Mouse (Mus musculus) hindbrain, embryonic 10.5 days (tissue): ENCODE results near the gene Tspyl1. TPM values are rescaled to one million over a fixed set of nuclear protein-coding genes. Genes with fewer than 3 reads are reported as not detected.
A peak's percentile ranks its signal among the peaks of the same experiment; 100 is the strongest.

ENCODE experiments used
- DNase-seq: peaks from one replicate; pipeline ENCODE4 v3.0.0-alpha.2; 2017; ENCODE audit warnings: low spot score
- H3K27ac ChIP-seq: fragments of 300-500 bp; sonication (generic); 2 replicates; pipeline ENCODE4 v1.5.1; 2016; ENCODE audit warnings: mild to moderate bottlenecking, moderate library complexity
- H3K27me3 ChIP-seq: fragments of 300-500 bp; sonication (generic); 2 replicates; pipeline ENCODE4 v1.6.1; 2016; ENCODE audit warnings: mild to moderate bottlenecking; ENCODE audit not compliant: poor library complexity, insufficient read depth, severe bottlenecking
- H3K36me3 ChIP-seq: fragments of 300-500 bp; sonication (generic); 2 replicates; pipeline ENCODE4 v1.6.1; 2016; ENCODE audit warnings: mild to moderate bottlenecking, moderate library complexity
- H3K4me1 ChIP-seq: fragments of 300-500 bp; sonication (generic); replicated peaks from 2 replicates; pipeline ENCODE4 v1.6.1; 2016; ENCODE audit warnings: mild to moderate bottlenecking
- H3K4me3 ChIP-seq: fragments of 300-500 bp; sonication (generic); 2 replicates; pipeline ENCODE4 v1.5.1; 2016; ENCODE audit warnings: mild to moderate bottlenecking, moderate library complexity
- H3K9me3 ChIP-seq: fragments of 300-500 bp; sonication (generic); 2 replicates; pipeline ENCODE4 v1.6.1; 2016; ENCODE audit warnings: mild to moderate bottlenecking, moderate library complexity
- WGBS: fragments of 180-500 bp; shearing (Covaris S2); methylation state at CpG from one replicate; pipeline ENCODE4 v1.1.7; 2016; 5-methylcytosine and 5-hydroxymethylcytosine counted together
- polyA plus RNA-seq: library from polyadenylated mRNA; unstranded; fragments of >200 nt; fragmentation: Nextera tagmentation; extraction: Ambion mirVana; gene quantifications from 2 replicates; pipeline ENCODE4 v1.2.1, GENCODE M21; 2016

Tspyl1 gene
- polyA plus RNA-seq, 1 experiment from 2014 or later: 83.3 TPM

GRCm38 (mm10) chr10:34271681-34272080, 10.3 kb upstream of the Tspyl1 start:
- Histone ChIP-seq H3K4me1 (no peaks in the 10 kb centered on the region), H3K4me3 (no peak overlapping the region), H3K27ac (no peak overlapping the region), H3K9me3 (no peaks in the 10 kb centered on the region), H3K27me3 (no peaks in the 10 kb centered on the region), H3K36me3 (no peaks in the 10 kb centered on the region)
- DNase-seq: no peak
- 74% methylated on average over 7 of the region's 7 CpGs for whole genome bisulfite sequencing

- Histone ChIP-seq H3K4me3 (peak overlapping the region; percentile 94), H3K36me3 (peaks cover 4% of the 10 kb centered on the region), H3K27me3 (no peaks in the 10 kb centered on the region), H3K27ac (no peak overlapping the region), H3K9me3 (no peaks in the 10 kb centered on the region), H3K4me1 (peaks cover 25% of the 10 kb centered on the region)
- DNase-seq: peak; percentile 35
- 29% methylated on average over 13 of the region's 13 CpGs for WGBS
Measured at GRCm38 (mm10) chr10:34280591-34281175, 1.3 kb upstream of the Tspyl1 start.

GRCm38 (mm10) chr10:34281211-34281961, 604 bp upstream of the Tspyl1 start:
- WGBS: 22% methylated on average over 14 of the region's 14 CpGs
- H3K9me3 ChIP-seq: no peaks in the 10 kb centered on the region
- DNase-seq: no peak

GRCm38 (mm10) chr10:34282420-34283238, 639 bp downstream of the Tspyl1 start:
- Histone ChIP-seq H3K27ac (peak overlapping the region; percentile 94), H3K27me3 (no peaks in the 10 kb centered on the region), H3K9me3 (no peaks in the 10 kb centered on the region), H3K36me3 (peaks cover 16% of the 10 kb centered on the region), H3K4me1 (peaks cover 25% of the 10 kb centered on the region), H3K4me3 (peak overlapping the region; percentile 94)
- DNase-seq: peak; percentile 53
- WGBS: 4% methylated on average over 47 of the region's 47 CpGs

More at GRCm38 (mm10) chr10:34281211-34281961, 604 bp upstream of the Tspyl1 start:
- Histone ChIP-seq H3K4me1 (peaks cover 25% of the 10 kb centered on the region), H3K27ac (peak overlapping the region; percentile 94), H3K36me3 (peaks cover 8% of the 10 kb centered on the region), H3K4me3 (peak overlapping the region; percentile 94), H3K27me3 (no peaks in the 10 kb centered on the region)

- no peaks in the 10 kb centered on the region for H3K27me3 ChIP-seq
- no peaks in the 10 kb centered on the region for H3K9me3 ChIP-seq
- 4% methylated on average over 13 of the region's 13 CpGs for WGBS
- peak overlapping the region; percentile 84 for H3K4me3 ChIP-seq
- no peak for DNase-seq
- no peaks in the 10 kb centered on the region for H3K36me3 ChIP-seq
- peak overlapping the region; percentile 93 for H3K27ac ChIP-seq
- H3K4me1 ChIP-seq: peaks cover 48% of the 10 kb centered on the region
Measured at GRCm38 (mm10) chr10:34296911-34297298, 14.9 kb downstream of the Tspyl1 start.

- DNase-seq: peak; percentile 93
- H3K9me3 ChIP-seq: no peaks in the 10 kb centered on the region
- under 1% methylated on average over 38 of the region's 38 CpGs for WGBS
- peak within 1 kb of the TSS; percentile 93 for H3K27ac ChIP-seq
- peaks cover 48% of the 10 kb centered on the region for H3K4me1 ChIP-seq
- H3K27me3 ChIP-seq: no peaks in the 10 kb centered on the region
- peak within 1 kb of the TSS; percentile 84 for H3K4me3 ChIP-seq
- no peaks in the 10 kb centered on the region for H3K36me3 ChIP-seq
Measured at GRCm38 (mm10) chr10:34297299-34297979, 15.4 kb downstream of the Tspyl1 start, which contains the start of gene Tspyl4. Gene Tspyl4 (plus strand): TSS chr10:34297442.

GRCm38 (mm10) chr10:34297980-34298753, 16.2 kb downstream of the Tspyl1 start:
- WGBS: 44% methylated on average over 25 of the region's 25 CpGs
- Histone ChIP-seq H3K27me3 (no peaks in the 10 kb centered on the region), H3K36me3 (no peaks in the 10 kb centered on the region), H3K4me3 (peak overlapping the region; percentile 84), H3K9me3 (no peaks in the 10 kb centered on the region), H3K4me1 (peaks cover 48% of the 10 kb centered on the region), H3K27ac (peak overlapping the region; percentile 93)
- no peak for DNase-seq

- H3K27ac ChIP-seq: peak overlapping the region; percentile 85
- no peaks in the 10 kb centered on the region for H3K9me3 ChIP-seq
- H3K36me3 ChIP-seq: no peaks in the 10 kb centered on the region
- DNase-seq: peak; percentile 53
- H3K4me3 ChIP-seq: peak overlapping the region; percentile 84
- peaks cover 48% of the 10 kb centered on the region for H3K4me1 ChIP-seq
- WGBS: 9% methylated on average over 5 of the region's 5 CpGs
- no peaks in the 10 kb centered on the region for H3K27me3 ChIP-seq
Measured at GRCm38 (mm10) chr10:34300368-34300767, 18.4 kb downstream of the Tspyl1 start.

- Histone ChIP-seq H3K27ac (no peak overlapping the region), H3K4me3 (no peak overlapping the region), H3K9me3 (no peaks in the 10 kb centered on the region), H3K27me3 (no peaks in the 10 kb centered on the region), H3K4me1 (no peaks in the 10 kb centered on the region), H3K36me3 (no peaks in the 10 kb centered on the region)
- DNase-seq: no peak
Measured at GRCm38 (mm10) chr10:34307070-34307469, 25.1 kb downstream of the Tspyl1 start.

- 93% methylated on average over 9 of the region's 9 CpGs for WGBS
- Histone ChIP-seq H3K4me1 (0 out of 2 replicates have a peak, but pooled peaks cover 1% of the 10 kb centered on the region), H3K4me3 (no peak overlapping the region), H3K9me3 (no peaks in the 10 kb centered on the region), H3K27ac (no peak overlapping the region), H3K27me3 (no peaks in the 10 kb centered on the region), H3K36me3 (no peaks in the 10 kb centered on the region)
- DNase-seq: no peak
Measured at GRCm38 (mm10) chr10:34309915-34310685, 28.1 kb downstream of the Tspyl1 start.

- Histone ChIP-seq H3K9me3 (no peaks in the 10 kb centered on the region), H3K27me3 (no peaks in the 10 kb centered on the region), H3K27ac (no peak overlapping the region), H3K4me3 (no peak overlapping the region), H3K4me1 (peaks cover 24% of the 10 kb centered on the region), H3K36me3 (no peaks in the 10 kb centered on the region)
- no peak for DNase-seq
- 64% methylated on average over 3 of the region's 3 CpGs for WGBS
Measured at GRCm38 (mm10) chr10:34312536-34312935, 30.5 kb downstream of the Tspyl1 start.
